Mouse (Mus musculus): Measurements from ENCODE around the gene Rnf26. TPM values are rescaled to one million over a fixed set of nuclear protein-coding genes. Genes with fewer than 3 reads are reported as not detected.

The Rnf26 gene
- total RNA-seq (2014; rRNA removed) (17.5 and 24.3 TPM in 2 replicates), polyA plus RNA-seq (2015; fragmentation: Nextera tagmentation; extraction: Ambion mirVana) (38.0 and 41.1 TPM in 2 replicates)

DNA sequence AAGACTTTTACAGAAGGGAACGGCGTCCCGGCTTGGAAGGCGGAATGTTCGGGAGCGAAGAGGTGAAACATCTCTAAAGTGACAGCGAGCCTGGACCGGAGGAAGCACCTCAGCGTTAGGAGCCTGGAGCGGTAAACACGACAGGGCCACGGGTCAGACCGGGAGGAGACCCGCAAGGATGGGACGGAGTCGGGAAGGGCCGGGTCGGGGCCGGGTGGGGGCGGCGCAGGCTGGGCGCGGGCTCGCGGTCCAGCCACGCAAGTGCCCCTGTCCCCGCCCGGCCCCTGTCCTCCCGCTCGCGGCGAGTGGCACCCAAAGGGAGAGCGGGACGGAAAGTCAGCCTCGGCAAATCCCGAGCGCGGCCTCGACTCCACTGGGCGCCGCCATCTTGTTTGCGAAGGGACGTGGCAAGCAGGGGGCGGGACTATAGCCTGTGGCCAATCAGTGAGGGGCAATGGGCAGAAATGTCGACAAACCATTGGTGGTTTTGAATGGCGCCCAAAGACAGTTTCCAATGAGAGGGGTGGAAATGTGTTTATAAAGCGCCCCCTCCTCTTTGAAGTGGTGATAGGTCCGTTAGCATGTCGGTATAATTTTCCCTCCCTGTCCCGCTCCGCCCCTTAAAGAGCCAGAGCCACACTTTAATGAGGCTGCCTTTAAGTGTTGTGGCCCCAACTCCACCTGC is at the start of gene Rnf26, which contains the start of gene Gm49380:
TSS of gene Rnf26 (minus strand) at position 413 of the 685 bp plus-strand sequence.
TSS of gene Gm49380 (minus strand) at position 396 of the 685 bp plus-strand sequence.
- TF ChIP-seq CTCF (IDR thresholded peaks at IDR 0.05; ENCODE audit: low read depth), result no peak
- peak within 1 kb of the TSS; percentile 74 for H3K4me3 ChIP-seq (ENCODE audit: low read length)
- no peaks in the 10 kb centered on the region for H3K9me3 ChIP-seq (ENCODE audit: low read length)
- ATAC-seq, result peak; percentile 98
- H3K27ac ChIP-seq, result no peak within 1 kb of the TSS
- peak within 1 kb of the TSS; percentile 55 for H3K4me2 ChIP-seq (ENCODE audit: low read depth, low read length)
- 1% methylated on average over 49 of the region's 51 CpGs for WGBS
- H3K36me3 ChIP-seq (ENCODE audit: insufficient read depth, low read length), result no peaks in the 10 kb centered on the region
- H3K27me3 ChIP-seq (ENCODE audit: insufficient read depth, low read length), result no peaks in the 10 kb centered on the region
- peaks cover 19% of the 10 kb centered on the region; the same call in 1 of the 2 replicates for H3K4me1 ChIP-seq (ENCODE audit: insufficient read depth, low read length)
- H3K9ac ChIP-seq (replicated peaks; ENCODE audit: low read length), result peak within 1 kb of the TSS; percentile 61
- peak; percentile 98 for DNase-seq (ENCODE audit: low spot score)

GRCm38 (mm10) chr9:44159886-44160285 is 46.6 kb upstream of the Rnf26 start:
- H3K4me2 ChIP-seq (ENCODE audit: low read depth, low read length), result no peak overlapping the region
- H3K27ac ChIP-seq, result no peak overlapping the region
- no peak overlapping the region for H3K4me3 ChIP-seq (ENCODE audit: low read length)
- peaks cover 58% of the 10 kb centered on the region for H3K36me3 ChIP-seq (ENCODE audit: insufficient read depth, low read length)
- H3K27me3 ChIP-seq (ENCODE audit: insufficient read depth, low read length), result no peaks in the 10 kb centered on the region
- H3K9me3 ChIP-seq (ENCODE audit: low read length), result no peaks in the 10 kb centered on the region
- DNase-seq (ENCODE audit: low spot score), result no peak
- no peak overlapping the region for H3K9ac ChIP-seq (replicated peaks; ENCODE audit: low read length)
- TF ChIP-seq CTCF (IDR thresholded peaks at IDR 0.05; ENCODE audit: low read depth), result no peak
- no peaks in the 10 kb centered on the region for H3K4me1 ChIP-seq (ENCODE audit: insufficient read depth, low read length)
- no peak for ATAC-seq
- WGBS, result 89% methylated on average over 3 of the region's 3 CpGs

- ATAC-seq, result no peak
- 48% methylated on average over 3 of the region's 3 CpGs for WGBS
These were observed 34.0 kb upstream of the Rnf26 start for GRCm38 (mm10) chr9:44147290-44147689.

DNA sequence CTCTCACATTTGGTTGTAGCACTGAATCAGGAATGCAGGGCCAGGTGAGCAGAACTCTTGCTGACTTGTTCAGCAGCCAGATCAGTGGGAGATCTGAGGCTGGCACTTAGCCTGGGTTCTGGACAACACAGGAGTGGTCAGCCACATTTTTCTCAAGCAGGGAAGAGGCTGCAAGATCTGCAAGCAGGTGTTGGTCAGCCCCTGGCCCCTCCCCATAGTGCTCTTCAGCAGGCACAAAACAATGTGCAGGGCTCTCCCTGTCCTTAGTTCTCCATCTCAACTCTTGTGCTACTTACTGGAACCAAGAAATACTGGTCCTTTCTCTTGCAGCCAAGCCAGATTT is 31.4 kb upstream of the Rnf26 start:
- Histone ChIP-seq H3K9me3 (ENCODE audit: low read length) (no peaks in the 10 kb centered on the region), H3K4me3 (ENCODE audit: low read length) (no peak overlapping the region), H3K27ac (no peak overlapping the region), H3K4me2 (ENCODE audit: low read depth, low read length) (no peak overlapping the region), H3K27me3 (ENCODE audit: insufficient read depth, low read length) (no peaks in the 10 kb centered on the region), H3K9ac (replicated peaks; ENCODE audit: low read length) (no peak overlapping the region), H3K36me3 (ENCODE audit: insufficient read depth, low read length) (0 out of 2 replicates have a peak, but pooled peaks cover 11% of the 10 kb centered on the region), H3K4me1 (ENCODE audit: insufficient read depth, low read length) (no peaks in the 10 kb centered on the region)
- ATAC-seq, result no peak
- no peak for TF ChIP-seq CTCF (IDR thresholded peaks at IDR 0.05; ENCODE audit: low read depth)
- DNase-seq (ENCODE audit: low spot score), result no peak

More at GRCm38 (mm10) chr9:44147290-44147689, 34.0 kb upstream of the Rnf26 start:
- H3K27me3 ChIP-seq (ENCODE audit: insufficient read depth, low read length), result no peaks in the 10 kb centered on the region
- H3K9ac ChIP-seq (replicated peaks; ENCODE audit: low read length), result no peak overlapping the region
- no peaks in the 10 kb centered on the region for H3K4me1 ChIP-seq (ENCODE audit: insufficient read depth, low read length)
- DNase-seq (ENCODE audit: low spot score), result peak; percentile 35
- H3K36me3 ChIP-seq (ENCODE audit: insufficient read depth, low read length), result peaks cover 14% of the 10 kb centered on the region; the same call in 1 of the 2 replicates
- H3K4me3 ChIP-seq (ENCODE audit: low read length), result no peak overlapping the region
- no peak overlapping the region for H3K27ac ChIP-seq
- peak; percentile 70 for TF ChIP-seq CTCF (IDR thresholded peaks at IDR 0.05; ENCODE audit: low read depth)
- H3K9me3 ChIP-seq (ENCODE audit: low read length), result no peaks in the 10 kb centered on the region
- no peak overlapping the region for H3K4me2 ChIP-seq (ENCODE audit: low read depth, low read length)

- 27% methylated on average over 7 of the region's 8 CpGs for WGBS
- no peaks in the 10 kb centered on the region for H3K4me1 ChIP-seq (ENCODE audit: insufficient read depth, low read length)
- no peak overlapping the region for H3K27ac ChIP-seq
- H3K27me3 ChIP-seq (ENCODE audit: insufficient read depth, low read length), result no peaks in the 10 kb centered on the region
- peak; percentile 29 for TF ChIP-seq CTCF (IDR thresholded peaks at IDR 0.05; ENCODE audit: low read depth)
- no peaks in the 10 kb centered on the region for H3K9me3 ChIP-seq (ENCODE audit: low read length)
- H3K4me2 ChIP-seq (ENCODE audit: low read depth, low read length), result no peak overlapping the region
- H3K4me3 ChIP-seq (ENCODE audit: low read length), result no peak overlapping the region
- H3K9ac ChIP-seq (replicated peaks; ENCODE audit: low read length), result no peak overlapping the region
- DNase-seq (ENCODE audit: low spot score) (peak; percentile 38), ATAC-seq (0 out of 2 replicates have a peak, but pooled peaks have one; percentile 55)
- H3K36me3 ChIP-seq (ENCODE audit: insufficient read depth, low read length), result 0 out of 2 replicates have a peak, but pooled peaks cover 8% of the 10 kb centered on the region
These were observed 30.9 kb upstream of the Rnf26 start for GRCm38 (mm10) chr9:44144023-44144717.

GRCm38 (mm10) chr9:44143421-44143820 is 30.1 kb upstream of the Rnf26 start:
- no peak overlapping the region for H3K4me3 ChIP-seq (ENCODE audit: low read length)
- H3K9ac ChIP-seq (replicated peaks; ENCODE audit: low read length), result no peak overlapping the region
- 58% methylated on average over 5 of the region's 5 CpGs for whole genome bisulfite sequencing
- TF ChIP-seq CTCF (IDR thresholded peaks at IDR 0.05; ENCODE audit: low read depth), result no peak
- no peak for ATAC-seq
- H3K27me3 ChIP-seq (ENCODE audit: insufficient read depth, low read length), result no peaks in the 10 kb centered on the region
- 0 out of 2 replicates have a peak, but pooled peaks cover 5% of the 10 kb centered on the region for H3K36me3 ChIP-seq (ENCODE audit: insufficient read depth, low read length)
- no peak for DNase-seq (ENCODE audit: low spot score)
- no peak overlapping the region for H3K4me2 ChIP-seq (ENCODE audit: low read depth, low read length)
- H3K27ac ChIP-seq, result no peak overlapping the region
- no peaks in the 10 kb centered on the region for H3K9me3 ChIP-seq (ENCODE audit: low read length)
- no peaks in the 10 kb centered on the region for H3K4me1 ChIP-seq (ENCODE audit: insufficient read depth, low read length)
